Mouse (Mus musculus) activated CD4-positive, CD25-positive, alpha-beta regulatory T cell, adult 4 months (primary cell): ENCODE results near the gene Zfp213. TPM values are rescaled to one million over a fixed set of nuclear protein-coding genes. Genes with fewer than 3 reads are reported as not detected.
"Not testable (repeated sequence)": the region's sequence is repeated elsewhere in the genome, so short reads cannot be mapped to it uniquely, and the experiment has no call there.

ENCODE experiments used
- ATAC-seq: one replicate; pipeline ENCODE4 v1.8.0; 2017
- polyA plus RNA-seq, 2 experiments: library from polyadenylated mRNA; unstranded; fragments of 100-300 nt; shearing (Covaris generic); gene quantifications; one replicate each; pipeline ENCODE4 v1.2.1; 2017

The Zfp213 gene
- polyA plus RNA-seq: 1 to 10 TPM; 4.3 to 4.9 TPM

GRCm38 (mm10) chr17:23563595-23564367, at the start of gene Zfp213:
Gene Zfp213, minus strand, starts transcription at chr17:23564238.
- peak; percentile 83 for ATAC-seq

GRCm38 (mm10) chr17:23610361-23610800, 46.3 kb upstream of the Zfp213 start:
- ATAC-seq: peak; percentile 94

- no peak for ATAC-seq
Observed at GRCm38 (mm10) chr17:23609612-23610011, 45.6 kb upstream of the Zfp213 start.

- no peak for ATAC-seq
Observed at GRCm38 (mm10) chr17:23605220-23605619, 41.2 kb upstream of the Zfp213 start.

- ATAC-seq: no peak
Observed at GRCm38 (mm10) chr17:23604394-23604793, 40.4 kb upstream of the Zfp213 start.

GRCm38 (mm10) chr17:23603542-23603941, 39.5 kb upstream of the Zfp213 start:
- ATAC-seq: no peak

- no peak for ATAC-seq
Observed at GRCm38 (mm10) chr17:23603077-23603476, 39.0 kb upstream of the Zfp213 start.

- no peak for ATAC-seq
Observed at GRCm38 (mm10) chr17:23601836-23602585, 38.0 kb upstream of the Zfp213 start.

- no peak for ATAC-seq
Observed at GRCm38 (mm10) chr17:23600641-23601622, 36.9 kb upstream of the Zfp213 start, which contains the start of gene Zscan10. Gene Zscan10, plus strand, starts transcription at chr17:23600856.

- no peak for ATAC-seq
Observed at GRCm38 (mm10) chr17:23599605-23600063, 35.6 kb upstream of the Zfp213 start.

GRCm38 (mm10) chr17:23598582-23599552, 34.8 kb upstream of the Zfp213 start, which contains the start of gene Zfp13:
Gene Zfp13, minus strand, starts transcription at chr17:23599487.
- ATAC-seq: peak; percentile 93

- ATAC-seq: not testable (repeated sequence)
Observed at GRCm38 (mm10) chr17:23595139-23595538, 31.1 kb upstream of the Zfp213 start.

GRCm38 (mm10) chr17:23592926-23593300, 28.9 kb upstream of the Zfp213 start:
- ATAC-seq: peak; percentile 3

GRCm38 (mm10) chr17:23592208-23592925, 28.3 kb upstream of the Zfp213 start:
- peak; percentile 96 for ATAC-seq

- ATAC-seq: no peak
Observed at GRCm38 (mm10) chr17:23587253-23587652, 23.2 kb upstream of the Zfp213 start.

- ATAC-seq: no peak
Observed at GRCm38 (mm10) chr17:23585721-23586491, 21.9 kb upstream of the Zfp213 start.

GRCm38 (mm10) chr17:23584786-23585185, 20.7 kb upstream of the Zfp213 start:
- no peak for ATAC-seq

GRCm38 (mm10) chr17:23575951-23576552, 12.0 kb upstream of the Zfp213 start:
- ATAC-seq: no peak

GRCm38 (mm10) chr17:23574130-23574529, 10.1 kb upstream of the Zfp213 start:
- no peak for ATAC-seq
